In the genomic region with DNA sequence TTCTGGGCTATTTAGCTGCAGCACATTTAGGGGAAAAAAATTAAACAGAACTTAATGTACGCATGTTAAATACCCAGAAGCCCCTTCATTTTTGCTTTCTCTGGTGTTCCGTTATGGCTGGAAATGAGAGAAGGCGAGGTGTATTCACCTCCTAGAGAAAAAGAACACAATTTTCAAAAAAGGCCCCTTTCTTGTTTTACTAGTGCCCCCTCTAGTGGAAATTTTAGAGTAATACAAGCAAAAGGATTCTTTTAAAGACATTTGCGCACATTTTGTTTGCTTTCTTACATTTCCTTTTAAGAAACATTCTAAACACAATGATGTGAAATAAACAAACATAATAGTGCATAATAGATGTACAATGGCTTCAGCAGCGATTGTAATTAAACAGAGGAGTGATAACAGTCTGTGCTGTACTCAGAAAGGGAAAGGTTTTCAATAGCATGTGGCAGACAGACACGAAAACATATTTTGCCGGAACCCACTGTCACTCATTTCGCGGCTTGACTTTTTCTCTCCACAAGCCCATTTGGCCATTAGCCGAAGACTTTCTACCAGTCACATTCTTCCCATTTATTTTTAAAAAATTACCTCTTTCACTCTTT, we compare ENCODE assay signal across 10 mouse cellular contexts.
DNase-seq lines count a peak whose midpoint lies in the region; ATAC-seq and TF ChIP-seq lines count a peak whose summit lies in the region.
"Had no signal": no experiment of that assay in that cellular context is flagged by ENCODE, and none has a peak within 500 bp of the region (broad histone marks: within the 10 kb centered on the region; RNA-seq: fewer than 3 reads in every experiment).

No protein-coding gene starts in this region.

- H3K27me3 ChIP-seq in neural tube, embryonic 15.5 days (replicated peaks): no peaks in the 10 kb centered on the region

- H3K27ac ChIP-seq in neural tube, embryonic 15.5 days (replicated peaks): no peak overlapping the region
- H3K27ac ChIP-seq: limb, embryonic 13.5 days had no signal

- ATAC-seq in neural tube, embryonic 15.5 days (ENCODE audit: low FRiP score): no peak; the same call in 1 of the 2 replicates

- H3K4me2 ChIP-seq in neural tube, embryonic 15.5 days: peak overlapping the region; percentile 13; the same call in 1 of the 2 replicates
- H3K4me2 ChIP-seq: limb, embryonic 13.5 days had no signal

- H3K36me3 ChIP-seq in neural tube, embryonic 15.5 days: no peaks in the 10 kb centered on the region
- H3K36me3 ChIP-seq: limb, embryonic 13.5 days had no signal

- H3K4me3 ChIP-seq in neural tube, embryonic 15.5 days (replicated peaks): no peak overlapping the region
- H3K4me3 ChIP-seq: limb, embryonic 13.5 days had no signal

- no peaks in the 10 kb centered on the region for H3K4me1 ChIP-seq in neural tube, embryonic 15.5 days
- H3K4me1 ChIP-seq: limb, embryonic 13.5 days had no signal

- peak; percentile 26; the same call in 1 of the 2 replicates for TF ChIP-seq CTCF in brain, embryonic 14.5 days (IDR thresholded peaks at IDR 0.05; ENCODE audit: borderline replicate concordance, extremely low read depth, insufficient read depth, insufficient read length)

- no peaks in the 10 kb centered on the region for H3K9me3 ChIP-seq in neural tube, embryonic 15.5 days (replicated peaks)
- H3K9me3 ChIP-seq: limb, embryonic 13.5 days had no signal

- TF ChIP-seq POLR2A in brain, embryonic 14.5 days (IDR thresholded peaks at IDR 0.05; ENCODE audit: borderline replicate concordance, extremely low read depth, insufficient read depth, insufficient read length, poor library complexity, severe bottlenecking): no peak

- WGBS in neural tube, embryonic 15.5 days: 43% methylated on average over 10 of the region's 10 CpGs

- H3K9ac ChIP-seq in neural tube, embryonic 15.5 days (replicated peaks): no peak overlapping the region
- H3K9ac ChIP-seq: limb, embryonic 13.5 days had no signal

- peak; percentile 63 for DNase-seq in embryo, embryonic 10.5 days (ENCODE audit: low spot score)
- DNase-seq in embryo, embryonic 10 days (ENCODE audit: low spot score): no peak
- peak; percentile 7 for DNase-seq in layer of hippocampus, adult 9-10 months (ENCODE audit: low spot score)
- no peak for DNase-seq in layer of hippocampus, postnatal 10 days (ENCODE audit: low spot score in 2 of 2)
- peak; percentile 65 for DNase-seq in brain, embryonic 14.5 days (ENCODE audit: low read depth)
- DNase-seq in thymus, postnatal 36 days: no peak
- DNase-seq in spleen, postnatal 14 days (ENCODE audit: low spot score in 2 of 2): no peak
- DNase-seq: kidney, postnatal 4 days had no signal

Comparison
In these comparisons a context has a peak if more than half of its experiments do, and no peak if none do; other contexts are left out.
1. DNase-seq: peak in embryo, embryonic 10.5 days (single experiment), layer of hippocampus, adult 9-10 months (single experiment) and brain, embryonic 14.5 days (single experiment); none in embryo, embryonic 10 days (single experiment), layer of hippocampus, postnatal 10 days (0 of 2), thymus, postnatal 36 days (0 of 2) and spleen, postnatal 14 days (0 of 2).